Mouse (Mus musculus): ENCODE measurements around the gene Pdcd4. TPM values are rescaled to one million over a fixed set of nuclear protein-coding genes. Genes with fewer than 3 reads are reported as not detected.
"Not testable (repeated sequence)": the region's sequence is repeated elsewhere in the genome, so short reads cannot be mapped to it uniquely, and the experiment has no call there.

Gene Pdcd4
- polyA plus RNA-seq, 1 experiment from 2014 or later = 88.7 TPM

GRCm38 (mm10) chr19:53904833-53905480, 12.9 kb downstream of the Pdcd4 start:
- Histone ChIP-seq H3K27me3 (peaks cover 9% of the 10 kb centered on the region; the same call in 1 of the 2 replicates), H3K4me3 (peak overlapping the region; percentile 98), H3K9me3 (no peaks in the 10 kb centered on the region), H3K4me1 (peaks cover 14% of the 10 kb centered on the region), H3K36me3 (peaks cover 9% of the 10 kb centered on the region), H3K27ac (replicated peaks) (no peak overlapping the region), H3K9ac (replicated peaks) (no peak overlapping the region), H3K4me2 (replicated peaks) (peak overlapping the region; percentile 67)
- WGBS = 76% methylated on average over 7 of the region's 7 CpGs
- no peak for ATAC-seq (ENCODE audit: low FRiP score, low read depth)

GRCm38 (mm10) chr19:53906033-53906702, 14.1 kb downstream of the Pdcd4 start:
- ATAC-seq (ENCODE audit: low FRiP score, low read depth) = no peak
- peaks cover 11% of the 10 kb centered on the region for H3K36me3 ChIP-seq
- no peaks in the 10 kb centered on the region for H3K9me3 ChIP-seq
- no peaks in the 10 kb centered on the region for H3K27me3 ChIP-seq
- no peak overlapping the region for H3K9ac ChIP-seq (replicated peaks)
- peaks cover 14% of the 10 kb centered on the region for H3K4me1 ChIP-seq
- H3K4me2 ChIP-seq (replicated peaks) = no peak overlapping the region
- WGBS = 75% methylated on average over 6 of the region's 6 CpGs
- H3K4me3 ChIP-seq = no peak overlapping the region
- H3K27ac ChIP-seq (replicated peaks) = no peak overlapping the region

GRCm38 (mm10) chr19:53906703-53907070, 14.7 kb downstream of the Pdcd4 start:
- not testable (repeated sequence) for H3K9me3 ChIP-seq; ATAC-seq (ENCODE audit: low FRiP score, low read depth)
- peaks cover 14% of the 10 kb centered on the region for H3K4me1 ChIP-seq

GRCm38 (mm10) chr19:53914950-53915349, 22.9 kb downstream of the Pdcd4 start:
- Histone ChIP-seq H3K9me3 (no peaks in the 10 kb centered on the region), H3K27me3 (no peaks in the 10 kb centered on the region), H3K27ac (replicated peaks) (no peak overlapping the region), H3K4me3 (no peak overlapping the region), H3K36me3 (peaks cover 73% of the 10 kb centered on the region), H3K9ac (replicated peaks) (no peak overlapping the region), H3K4me2 (replicated peaks) (no peak overlapping the region), H3K4me1 (no peaks in the 10 kb centered on the region)
- ATAC-seq (ENCODE audit: low FRiP score, low read depth) = no peak
- 95% methylated on average over 4 of the region's 4 CpGs for WGBS

More at GRCm38 (mm10) chr19:53906703-53907070, 14.7 kb downstream of the Pdcd4 start:
- not testable (repeated sequence) for H3K9ac ChIP-seq (replicated peaks); H3K4me3 ChIP-seq; H3K27me3 ChIP-seq; H3K4me2 ChIP-seq (replicated peaks); H3K27ac ChIP-seq (replicated peaks)
- peaks cover 14% of the 10 kb centered on the region for H3K36me3 ChIP-seq

GRCm38 (mm10) chr19:53919541-53919940, 27.5 kb downstream of the Pdcd4 start:
- Histone ChIP-seq H3K4me1 (no peaks in the 10 kb centered on the region), H3K36me3 (peaks cover 70% of the 10 kb centered on the region), H3K4me2 (replicated peaks) (no peak overlapping the region), H3K9ac (replicated peaks) (no peak overlapping the region), H3K4me3 (no peak overlapping the region), H3K27me3 (no peaks in the 10 kb centered on the region), H3K27ac (replicated peaks) (no peak overlapping the region), H3K9me3 (0 out of 2 replicates have a peak, but pooled peaks cover under 1% of the 10 kb centered on the region)
- ATAC-seq (ENCODE audit: low FRiP score, low read depth) = no peak
- WGBS = 90% methylated on average over 10 of the region's 10 CpGs

- not testable (repeated sequence) for H3K4me1 ChIP-seq; H3K27ac ChIP-seq (replicated peaks); ATAC-seq (ENCODE audit: low FRiP score, low read depth); H3K4me2 ChIP-seq (replicated peaks); H3K9ac ChIP-seq (replicated peaks); H3K9me3 ChIP-seq; H3K27me3 ChIP-seq; H3K4me3 ChIP-seq
- peaks cover 55% of the 10 kb centered on the region for H3K36me3 ChIP-seq
- 89% methylated on average over 3 of the region's 3 CpGs for WGBS
These were observed 30.0 kb downstream of the Pdcd4 start for GRCm38 (mm10) chr19:53921996-53922395.

- Histone ChIP-seq H3K4me3 (no peak overlapping the region), H3K27me3 (no peaks in the 10 kb centered on the region), H3K27ac (replicated peaks) (no peak overlapping the region), H3K36me3 (peaks cover 42% of the 10 kb centered on the region), H3K4me2 (replicated peaks) (no peak overlapping the region), H3K9ac (replicated peaks) (no peak overlapping the region), H3K4me1 (no peaks in the 10 kb centered on the region), H3K9me3 (0 out of 2 replicates have a peak, but pooled peaks cover 2% of the 10 kb centered on the region)
- ATAC-seq (ENCODE audit: low FRiP score, low read depth) = no peak
- 89% methylated on average over 2 of the region's 2 CpGs for WGBS
These were observed 33.3 kb downstream of the Pdcd4 start for GRCm38 (mm10) chr19:53925338-53925751.

GRCm38 (mm10) chr19:53926705-53927104, 34.7 kb downstream of the Pdcd4 start:
- Histone ChIP-seq H3K27ac (replicated peaks) (no peak overlapping the region), H3K9me3 (0 out of 2 replicates have a peak, but pooled peaks cover 2% of the 10 kb centered on the region), H3K27me3 (no peaks in the 10 kb centered on the region), H3K4me2 (replicated peaks) (no peak overlapping the region), H3K9ac (replicated peaks) (no peak overlapping the region), H3K36me3 (peaks cover 47% of the 10 kb centered on the region), H3K4me3 (no peak overlapping the region), H3K4me1 (no peaks in the 10 kb centered on the region)
- no peak for ATAC-seq (ENCODE audit: low FRiP score, low read depth)
- 93% methylated on average over 1 of the region's 1 CpGs for WGBS

GRCm38 (mm10) chr19:53929218-53929617, 37.2 kb downstream of the Pdcd4 start:
- no peak overlapping the region for H3K4me2 ChIP-seq (replicated peaks)
- 0 out of 2 replicates have a peak, but pooled peaks cover 2% of the 10 kb centered on the region for H3K9me3 ChIP-seq
- H3K4me3 ChIP-seq = no peak overlapping the region
- H3K36me3 ChIP-seq = peaks cover 46% of the 10 kb centered on the region
- no peak for ATAC-seq (ENCODE audit: low FRiP score, low read depth)
- H3K4me1 ChIP-seq = no peaks in the 10 kb centered on the region
- no peak overlapping the region for H3K27ac ChIP-seq (replicated peaks)
- no peaks in the 10 kb centered on the region for H3K27me3 ChIP-seq
- H3K9ac ChIP-seq (replicated peaks) = no peak overlapping the region
- WGBS = 90% methylated on average over 3 of the region's 3 CpGs

GRCm38 (mm10) chr19:53933050-53933449, 41.0 kb downstream of the Pdcd4 start:
- no peak overlapping the region for H3K27ac ChIP-seq (replicated peaks)
- no peaks in the 10 kb centered on the region for H3K27me3 ChIP-seq
- H3K4me3 ChIP-seq = no peak overlapping the region
- ATAC-seq (ENCODE audit: low FRiP score, low read depth) = no peak
- H3K36me3 ChIP-seq = peaks cover 38% of the 10 kb centered on the region
- H3K9me3 ChIP-seq = no peaks in the 10 kb centered on the region
- no peaks in the 10 kb centered on the region for H3K4me1 ChIP-seq
- no peak overlapping the region for H3K4me2 ChIP-seq (replicated peaks)
- H3K9ac ChIP-seq (replicated peaks) = no peak overlapping the region

GRCm38 (mm10) chr19:53934046-53934445, 42.0 kb downstream of the Pdcd4 start:
- no peak overlapping the region for H3K27ac ChIP-seq (replicated peaks)
- H3K9me3 ChIP-seq = no peaks in the 10 kb centered on the region
- H3K4me1 ChIP-seq = no peaks in the 10 kb centered on the region
- ATAC-seq (ENCODE audit: low FRiP score, low read depth) = no peak
- H3K27me3 ChIP-seq = no peaks in the 10 kb centered on the region
- no peak overlapping the region for H3K9ac ChIP-seq (replicated peaks)
- H3K4me3 ChIP-seq = no peak overlapping the region
- peaks cover 38% of the 10 kb centered on the region for H3K36me3 ChIP-seq
- no peak overlapping the region for H3K4me2 ChIP-seq (replicated peaks)

- ATAC-seq (ENCODE audit: low FRiP score, low read depth) = no peak
These were observed 47.4 kb downstream of the Pdcd4 start for GRCm38 (mm10) chr19:53939467-53939866.

More at GRCm38 (mm10) chr19:53939467-53939866, 47.4 kb downstream of the Pdcd4 start:
- Histone ChIP-seq H3K36me3 (peaks cover 18% of the 10 kb centered on the region), H3K27ac (replicated peaks) (no peak overlapping the region), H3K27me3 (no peaks in the 10 kb centered on the region), H3K4me1 (peaks cover 5% of the 10 kb centered on the region), H3K9me3 (no peaks in the 10 kb centered on the region), H3K9ac (replicated peaks) (no peak overlapping the region), H3K4me3 (no peak overlapping the region), H3K4me2 (replicated peaks) (no peak overlapping the region)
- 90% methylated on average over 4 of the region's 4 CpGs for WGBS
